Mouse (Mus musculus): Measurements from ENCODE around the gene Rab22a.

GRCm38 (mm10) chr2:173739107-173739506 is 79.5 kb downstream of the Rab22a start:
- no peak for TF ChIP-seq CTCF (IDR thresholded peaks at IDR 0.05; ENCODE audit: low read depth, low read length)
- TF ChIP-seq TAL1 (conservative IDR thresholded peaks at IDR 0.05; ENCODE audit: low read depth, low read length): no peak
